Mouse (Mus musculus) CH12.LX (cell line): ENCODE measurements around the gene Samd5. TPM values are rescaled to one million over a fixed set of nuclear protein-coding genes. Genes with fewer than 3 reads are reported as not detected.

Experiments used
- DNase-seq: peaks from one replicate; pipeline ENCODE4 v3.0.0-alpha.2; 2013; ENCODE audit errors: extremely low read depth
- H3K27ac ChIP-seq: 2 replicates; pipeline ENCODE4 v1.5.1; 2012; ENCODE audit warnings: low read depth, mild to moderate bottlenecking, control low read depth, moderate library complexity; ENCODE audit not compliant: insufficient read depth
- H3K27me3 ChIP-seq: replicated peaks from 2 replicates; pipeline ENCODE3; 2012; ENCODE audit warnings: inconsistent platforms
- H3K36me3 ChIP-seq, 2 experiments: replicated peaks in 1 of 2; 2 replicates each; pipeline versions ENCODE3 to v1.6.1; 2012; ENCODE audit warnings: inconsistent platforms in 1 of 2, low read length in 1 of 2, mild to moderate bottlenecking in 1 of 2, mixed read lengths in 1 of 2, moderate library complexity in 1 of 2; ENCODE audit not compliant: control insufficient read depth in 1 of 2, insufficient read depth in 1 of 2
- H3K4me1 ChIP-seq, 2 experiments: 2 replicates each; pipeline ENCODE4 v1.6.1; 2012; ENCODE audit warnings: inconsistent platforms in 1 of 2, moderate library complexity in 1 of 2; ENCODE audit not compliant: insufficient read depth in 2 of 2, control insufficient read depth in 1 of 2
- H3K4me2 ChIP-seq: 2 replicates; pipeline ENCODE4 v1.6.1; 2012; ENCODE audit warnings: low read depth, mild to moderate bottlenecking, control low read depth; ENCODE audit not compliant: poor library complexity, insufficient read depth, severe bottlenecking
- H3K4me3 ChIP-seq, 3 experiments: fragments of 150-350 bp in 1 of 3; sonication (generic) in 1 of 3; replicated peaks in 1 of 3; 2 replicates each; pipeline versions ENCODE3 to v1.5.1; 2011 to 2012; ENCODE audit warnings: low read depth in 2 of 3, low read length in 2 of 3, mild to moderate bottlenecking in 2 of 3, moderate library complexity in 2 of 3, control low read depth in 1 of 3, improper control_type of control experiment in 1 of 3, inconsistent platforms in 1 of 3, mixed read lengths in 1 of 3; ENCODE audit not compliant: poor library complexity in 1 of 3
- H3K79me2 ChIP-seq: replicated peaks from 2 replicates; pipeline ENCODE4 v1.6.1; 2012; ENCODE audit warnings: mild to moderate bottlenecking, moderate library complexity; ENCODE audit not compliant: control insufficient read depth, poor library complexity, insufficient read depth, severe bottlenecking; ENCODE audit errors: extremely low read depth
- H3K9ac ChIP-seq: 2 replicates; pipeline ENCODE4 v1.6.1; 2012; ENCODE audit warnings: low read depth, mild to moderate bottlenecking, control low read depth, moderate library complexity; ENCODE audit not compliant: insufficient read depth
- H3K9me3 ChIP-seq: replicated peaks from 2 replicates; pipeline ENCODE3; 2012; ENCODE audit warnings: low read length, inconsistent platforms, mixed read lengths
- BHLHE40 ChIP-seq: IDR thresholded peaks from 2 replicates; pipeline ENCODE4 v1.6.1; 2011; ENCODE audit warnings: mild to moderate bottlenecking, low read depth, low read length, improper control_type of control experiment
- CHD1 ChIP-seq: IDR thresholded peaks from 2 replicates; pipeline ENCODE4 v1.6.1; 2012; ENCODE audit warnings: low read depth, low read length, improper control_type of control experiment, inconsistent platforms
- CHD2 ChIP-seq: IDR thresholded peaks from 2 replicates; pipeline ENCODE4 v1.6.1; 2011; ENCODE audit warnings: low read length, improper control_type of control experiment
- E2F4 ChIP-seq: IDR thresholded peaks from 2 replicates; pipeline ENCODE4 v1.6.1; 2011; ENCODE audit warnings: low read depth, low read length, improper control_type of control experiment; ENCODE audit not compliant: insufficient replicate concordance
- ELF1 ChIP-seq: IDR thresholded peaks from 2 replicates; pipeline ENCODE4 v1.6.1; 2014; ENCODE audit warnings: low read depth, mild to moderate bottlenecking, inconsistent platforms, low read length, improper control_type of control experiment
- EP300 ChIP-seq: IDR thresholded peaks from 2 replicates; pipeline ENCODE4 v1.6.1; 2011; ENCODE audit warnings: low read length, improper control_type of control experiment
- HCFC1 ChIP-seq: IDR thresholded peaks from 2 replicates; pipeline ENCODE4 v1.6.1; 2012; ENCODE audit warnings: low read depth, mild to moderate bottlenecking, inconsistent platforms, low read length, improper control_type of control experiment
- IRF4 ChIP-seq: IDR thresholded peaks from 2 replicates; pipeline ENCODE4 v1.6.1; 2014; ENCODE audit warnings: low read depth, mild to moderate bottlenecking, inconsistent platforms, low read length, improper control_type of control experiment
- JUN ChIP-seq: IDR thresholded peaks from 2 replicates; pipeline ENCODE4 v1.6.1; 2011; ENCODE audit warnings: low read depth, mild to moderate bottlenecking, low read length, improper control_type of control experiment, moderate library complexity; ENCODE audit not compliant: insufficient read depth
- KAT2A ChIP-seq: IDR thresholded peaks from 2 replicates; pipeline ENCODE4 v1.6.1; 2012; ENCODE audit warnings: low read length, improper control_type of control experiment, inconsistent platforms; ENCODE audit not compliant: insufficient replicate concordance
- MAFK ChIP-seq: IDR thresholded peaks from 2 replicates; pipeline ENCODE4 v1.6.1; 2011; ENCODE audit warnings: low read length, improper control_type of control experiment; ENCODE audit not compliant: insufficient replicate concordance
- MAX ChIP-seq: IDR thresholded peaks from 2 replicates; pipeline ENCODE4 v1.6.1; 2011; ENCODE audit warnings: low read length, improper control_type of control experiment
- MEF2A ChIP-seq: IDR thresholded peaks from 2 replicates; pipeline ENCODE4 v1.6.1; 2014; ENCODE audit warnings: low read depth, mild to moderate bottlenecking, inconsistent platforms, low read length, improper control_type of control experiment, borderline replicate concordance
- NELFE ChIP-seq: IDR thresholded peaks from 2 replicates; pipeline ENCODE4 v1.6.1; 2011; ENCODE audit warnings: low read depth, low read length, improper control_type of control experiment
- PAX5 ChIP-seq: IDR thresholded peaks from 2 replicates; pipeline ENCODE4 v1.6.1; 2012; ENCODE audit warnings: low read length, inconsistent platforms, mixed read lengths
- RCOR1 ChIP-seq: conservative IDR thresholded peaks from 2 replicates; pipeline ENCODE4 v1.6.1; 2012; ENCODE audit warnings: low read depth, mild to moderate bottlenecking, inconsistent platforms, low read length, improper control_type of control experiment
- SIN3A ChIP-seq: IDR thresholded peaks from 2 replicates; pipeline ENCODE4 v1.6.1; 2012; ENCODE audit warnings: low read length, improper control_type of control experiment, inconsistent platforms
- UBTF ChIP-seq: IDR thresholded peaks from 2 replicates; pipeline ENCODE4 v1.6.1; 2012; ENCODE audit warnings: low read depth, mild to moderate bottlenecking, inconsistent platforms, low read length, improper control_type of control experiment, moderate library complexity
- USF2 ChIP-seq: conservative IDR thresholded peaks from 2 replicates; pipeline ENCODE4 v1.6.1; 2011; ENCODE audit warnings: low read depth, low read length, improper control_type of control experiment
- ZC3H11A ChIP-seq: IDR thresholded peaks from 2 replicates; pipeline ENCODE4 v1.6.1; 2012; ENCODE audit warnings: low read depth, mild to moderate bottlenecking, inconsistent platforms, low read length, improper control_type of control experiment
- ZKSCAN1 ChIP-seq: IDR thresholded peaks from 2 replicates; pipeline ENCODE4 v1.6.1; 2012; ENCODE audit warnings: low read depth, inconsistent platforms, low read length, improper control_type of control experiment, borderline replicate concordance
- ZMIZ1 ChIP-seq: IDR thresholded peaks from 2 replicates; pipeline ENCODE4 v1.6.1; 2012; ENCODE audit warnings: low read depth, mild to moderate bottlenecking, inconsistent platforms, low read length, improper control_type of control experiment
- ZNF384 ChIP-seq: IDR thresholded peaks from 2 replicates; pipeline ENCODE4 v1.6.1; 2012; ENCODE audit warnings: low read depth, low read length, improper control_type of control experiment, inconsistent platforms
- dilution Hi-C: fragments of 300-500 bp; cut with MboI; formaldehyde crosslinking; loops from 2 replicates; pipeline ENCODE4 v1.14.3; 2020; ENCODE audit warnings: low sequenced_read_pairs; ENCODE audit not compliant: extremely low pct_unique_long_range_greater_than_20kb, extremely low pct_ligation_motif_present
- in situ Hi-C: fragments of 300-500 bp; cut with MboI; formaldehyde crosslinking; loops from 3 replicates; pipeline ENCODE4 v1.14.3; 2019; ENCODE audit warnings: low sequenced_read_pairs, low pct_ligation_motif_present, low pct_unique_long_range_greater_than_20kb, mixed read lengths
- polyA plus RNA-seq: library from polyadenylated mRNA; unstranded; fragments of >175 nt; gene quantifications from 2 replicates; pipeline ENCODE4 v1.2.1, GENCODE M21; 2012; ENCODE audit warnings: low read depth; ENCODE audit not compliant: insufficient read length
- total RNA-seq, 2 experiments: library from RNA; depleted of rRNA; stranded (reverse); fragments of 300-350 nt in 1 of 2; fragments of >200 nt in 1 of 2; gene quantifications; 2 replicates each; pipeline ENCODE4 v1.2.3; 2012 to 2014

Gene Samd5
- total and polyA plus RNA-seq, 3 experiments: not detected

DNA sequence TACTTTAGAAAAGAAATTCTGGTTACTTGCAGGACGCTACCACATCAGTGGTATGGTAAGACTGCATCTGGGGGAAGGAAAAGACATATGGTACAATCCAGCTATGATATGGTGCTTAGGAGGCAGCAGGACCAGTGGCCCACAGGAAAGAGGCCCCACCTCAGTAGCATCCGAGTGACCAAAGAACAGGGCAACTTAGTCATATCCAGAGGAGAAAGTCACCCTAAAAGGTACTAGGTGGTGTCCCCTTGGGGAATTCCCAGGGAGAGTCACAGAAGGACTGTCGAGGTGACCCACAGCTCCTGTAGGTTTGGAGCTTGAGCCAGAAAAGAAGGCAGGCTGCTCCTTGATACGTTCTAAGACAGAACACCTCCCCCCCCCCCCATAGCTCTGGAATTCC is 80.3 kb downstream of the Samd5 start (continued):
- TF ChIP-seq RCOR1: 0 out of 2 replicates have a peak, but pooled peaks have one; percentile 23
- no peak for TF ChIP-seq SIN3A
- no peak for TF ChIP-seq ZNF384
- no peak for TF ChIP-seq MAFK
- no peak for TF ChIP-seq CHD2
- no peak for TF ChIP-seq CHD1

DNA sequence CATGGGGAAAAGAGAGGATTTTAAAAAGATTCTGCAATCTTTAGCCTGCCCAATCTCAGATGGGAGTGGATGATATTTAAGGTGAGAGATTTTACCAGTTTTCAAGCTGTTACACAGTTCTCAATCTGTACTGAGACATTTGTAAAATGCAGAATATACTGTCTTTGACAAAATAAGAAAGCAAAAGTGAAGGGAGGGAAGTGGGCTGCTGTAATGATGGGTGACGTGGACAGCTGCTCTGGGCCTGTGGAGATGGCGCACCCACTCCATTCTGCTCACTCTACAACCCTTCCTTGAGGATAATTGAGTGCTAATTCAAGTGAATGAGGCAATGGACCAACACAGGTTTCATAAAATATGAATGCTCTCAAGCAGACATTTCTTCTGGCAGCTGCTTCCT is 84.4 kb downstream of the Samd5 start:
- H3K9ac ChIP-seq: no peak overlapping the region
- in situ Hi-C loops: loop anchor here (25.0 kb wide), 1 partner anchor 172 kb away; no protein-coding TSS in a partner anchor
- H3K79me2 ChIP-seq: no peaks in the 10 kb centered on the region
- no peak overlapping the region for H3K27ac ChIP-seq
- no peaks in the 10 kb centered on the region for H3K9me3 ChIP-seq
- H3K4me2 ChIP-seq: no peak overlapping the region
- H3K4me3 ChIP-seq: no peak overlapping the region
- no peak for DNase-seq
- H3K27me3 ChIP-seq: no peaks in the 10 kb centered on the region
- dilution Hi-C loops: no loop called here
- H3K4me1 ChIP-seq: peaks cover 6 to 8% of the 10 kb centered on the region in 2 experiments; a peak in 3 of 4 replicates
- no peaks in the 10 kb centered on the region for H3K36me3 ChIP-seq
- TF ChIP-seq E2F4 (no peak), KAT2A (no peak), RCOR1 (no peak), HCFC1 (no peak), ELF1 (no peak), SIN3A (no peak), NELFE (no peak), IRF4 (no peak), EP300 (no peak), ZMIZ1 (no peak), JUN (no peak), MAX (no peak), MEF2A (no peak), ZNF384 (no peak), BHLHE40 (no peak), PAX5 (no peak), ZKSCAN1 (no peak)
- TF ChIP-seq, all 38 proteins: peak for 0

DNA sequence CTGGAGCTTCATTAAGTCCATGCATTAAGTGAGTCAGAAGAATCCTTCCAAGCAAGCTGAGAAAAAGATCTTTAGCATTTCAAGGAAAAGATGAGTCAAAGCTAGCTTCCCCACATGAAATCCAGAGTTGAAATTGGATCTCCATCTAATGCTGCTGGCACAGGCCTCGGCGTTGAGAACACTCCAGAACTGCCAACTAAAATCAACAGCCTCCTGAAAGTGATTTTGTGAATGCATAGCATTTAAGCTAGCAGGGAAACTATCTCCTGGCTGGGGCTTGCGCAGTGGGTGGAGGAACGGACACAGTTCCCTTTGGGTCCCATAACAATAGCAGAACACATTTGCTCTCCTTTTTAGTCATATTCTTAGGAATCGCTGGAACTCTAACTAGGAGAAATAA is 88.7 kb downstream of the Samd5 start:
- no peak for DNase-seq
- no peak overlapping the region for H3K4me3 ChIP-seq
- H3K27me3 ChIP-seq: no peaks in the 10 kb centered on the region
- no peaks in the 10 kb centered on the region for H3K79me2 ChIP-seq
- H3K4me1 ChIP-seq: peaks cover 0 to 5% of the 10 kb centered on the region in 2 experiments; a peak in 2 of 4 replicates
- in situ Hi-C loops: loop anchor here (25.0 kb wide), 1 partner anchor 176 kb away; no protein-coding TSS in a partner anchor
- no peak overlapping the region for H3K9ac ChIP-seq
- TF ChIP-seq UBTF (no peak), SIN3A (no peak), E2F4 (no peak), USF2 (no peak), ZC3H11A (no peak), ELF1 (no peak)
- TF ChIP-seq, all 38 proteins: peak for 0
- Histone ChIP-seq H3K9me3 (no peaks in the 10 kb centered on the region), H3K4me2 (no peak overlapping the region), H3K36me3 (no peaks in the 10 kb centered on the region), H3K27ac (no peak overlapping the region)
- dilution Hi-C loops: no loop called here
